Mouse (Mus musculus) heart, postnatal 4 days (tissue): ENCODE results near the gene Mybpc2. TPM values are rescaled to one million over a fixed set of nuclear protein-coding genes. Genes with fewer than 3 reads are reported as not detected.

Experiments used
- DNase-seq: peaks from one replicate; pipeline ENCODE4 v3.0.0; 2021
- microRNA-seq, 2 experiments: library from miRNA; unstranded; fragments of <30 nt; microRNA quantifications; one replicate each; pipeline ENCODE4 v1.2.0; 2021 to 2022
- total RNA-seq, 2 experiments: library from RNA; stranded (reverse); gene quantifications; 2 replicates each; pipeline ENCODE4 v1.2.3; 2021

Mybpc2 gene
- total RNA-seq, 2 experiments from 2014 or later = 15.3 to 15.8 TPM

GRCm38 (mm10) chr7:44462218-44463055 lies 62.0 kb downstream of the Mybpc2 start:
- DNase-seq = peak; percentile 62

DNA sequence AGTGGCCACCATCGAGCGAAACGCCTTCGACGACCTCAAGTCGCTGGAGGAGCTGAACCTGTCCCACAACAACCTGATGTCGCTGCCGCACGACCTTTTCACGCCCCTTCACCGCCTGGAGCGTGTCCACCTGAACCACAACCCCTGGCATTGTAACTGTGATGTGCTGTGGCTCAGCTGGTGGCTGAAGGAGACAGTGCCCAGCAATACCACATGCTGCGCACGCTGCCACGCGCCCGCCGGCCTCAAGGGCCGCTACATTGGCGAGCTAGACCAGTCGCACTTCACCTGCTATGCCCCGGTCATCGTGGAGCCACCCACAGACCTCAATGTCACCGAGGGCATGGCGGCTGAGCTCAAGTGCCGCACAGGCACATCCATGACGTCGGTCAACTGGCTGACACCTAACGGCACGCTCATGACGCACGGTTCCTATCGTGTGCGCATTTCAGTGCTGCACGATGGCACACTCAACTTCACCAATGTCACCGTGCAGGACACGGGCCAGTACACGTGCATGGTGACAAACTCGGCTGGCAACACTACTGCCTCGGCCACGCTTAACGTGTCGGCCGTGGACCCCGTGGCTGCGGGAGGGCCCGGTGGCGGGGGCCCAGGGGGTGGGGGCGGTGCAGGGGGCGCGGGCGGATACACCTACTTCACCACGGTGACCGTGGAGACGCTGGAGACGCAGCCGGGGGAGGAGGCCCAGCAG lies 62.8 kb downstream of the Mybpc2 start:
- DNase-seq = no peak

- no peak for DNase-seq
Measured at GRCm38 (mm10) chr7:44460767-44461502, 63.5 kb downstream of the Mybpc2 start.

GRCm38 (mm10) chr7:44460067-44460466 lies 64.4 kb downstream of the Mybpc2 start:
- DNase-seq = no peak

- no peak for DNase-seq
Measured at GRCm38 (mm10) chr7:44456302-44456701, 68.2 kb downstream of the Mybpc2 start.

DNA sequence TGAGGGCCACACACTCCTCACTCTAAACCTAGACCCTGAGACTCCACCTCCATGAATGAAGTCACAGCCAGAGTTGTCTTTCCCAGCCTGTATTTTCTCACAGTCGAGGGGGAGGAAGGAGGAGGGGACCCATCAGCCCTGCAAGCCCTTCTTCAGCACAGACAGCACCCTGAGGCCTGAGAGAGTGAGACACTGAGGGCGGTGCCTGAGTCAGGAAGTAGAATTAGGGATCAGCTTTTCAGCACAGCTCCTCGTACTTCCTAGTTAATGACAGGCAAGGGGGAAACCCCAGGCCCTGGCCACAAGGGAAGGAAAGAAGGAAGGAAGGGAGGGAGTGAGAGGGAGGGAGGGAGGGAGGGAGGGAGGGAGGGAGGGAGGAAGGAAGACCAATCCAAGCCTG lies 71.2 kb downstream of the Mybpc2 start:
- DNase-seq = no peak

Small RNA genes lying within 50 kb of the gene (microRNA-seq; reads per million reads assigned to microRNA genes)
- gene Mir7052 = 2.8 to 3.5 reads per million in 2 experiments
- 0.82 to 1.4 reads per million in 2 experiments for gene Mir7053

Other genes starting within 250 kb of the Mybpc2 start
- under 1 TPM; 0.71 to 0.92 TPM for gene Clec11a, start 217.8 kb downstream of the Mybpc2 start, total RNA-seq
- gene Shank1, start 214.4 kb downstream of the Mybpc2 start, total RNA-seq = 1 to 10 TPM; 3.5 to 4.6 TPM
- gene Syt3, start 140.6 kb downstream of the Mybpc2 start, total RNA-seq = 1 to 10 TPM in 1 of 2 experiments, under 1 TPM in 1; 0.88 to 1.4 TPM
- gene 1700008O03Rik, start 138.8 kb downstream of the Mybpc2 start, total RNA-seq = not detected
- gene Lrrc4b, start 95.6 kb downstream of the Mybpc2 start, total RNA-seq = 10 to 100 TPM; 50.2 to 51.9 TPM
- gene Aspdh, start 59.3 kb downstream of the Mybpc2 start, total RNA-seq = 1 to 10 TPM; 2.2 TPM
- gene Josd2, start 56.7 kb downstream of the Mybpc2 start, total RNA-seq = 10 to 100 TPM; 71.8 to 81.4 TPM
- 10 to 100 TPM; 91.4 to 93.4 TPM for gene Emc10, start 28.1 kb downstream of the Mybpc2 start, total RNA-seq
- gene Fam71e1, start 28.1 kb downstream of the Mybpc2 start, total RNA-seq = 1 to 10 TPM; 6.3 to 6.7 TPM
- under 1 TPM; 0.43 to 0.76 TPM for gene Spib, start 7.4 kb upstream of the Mybpc2 start, total RNA-seq
- gene Pold1, start 24.2 kb upstream of the Mybpc2 start, total RNA-seq = 10 to 100 TPM; 42.4 to 46.5 TPM
- gene Nr1h2, start 29.3 kb upstream of the Mybpc2 start, total RNA-seq = 10 to 100 TPM; 45.5 to 47.2 TPM
- gene Napsa, start 47.7 kb upstream of the Mybpc2 start, total RNA-seq = under 1 TPM; 0.50 to 0.59 TPM
- under 1 TPM; 0.38 to 0.43 TPM for gene Kcnc3, start 66.0 kb upstream of the Mybpc2 start, total RNA-seq
- 10 to 100 TPM; 11.8 to 14.3 TPM for gene Myh14, start 146.2 kb upstream of the Mybpc2 start, total RNA-seq
- gene Izumo2, start 184.1 kb upstream of the Mybpc2 start, total RNA-seq = not detected
- 10 to 100 TPM; 28.4 to 28.9 TPM for gene Vrk3, start 223.8 kb upstream of the Mybpc2 start, total RNA-seq
- gene Zfp473, start 226.4 kb upstream of the Mybpc2 start, total RNA-seq = under 1 TPM; 0.19 to 0.20 TPM